Mouse (Mus musculus): ENCODE measurements around the gene Cd19. TPM values are rescaled to one million over a fixed set of nuclear protein-coding genes. Genes with fewer than 3 reads are reported as not detected.

Gene Cd19
- polyA plus RNA-seq, 1 experiment from 2014 or later, result not detected

DNA sequence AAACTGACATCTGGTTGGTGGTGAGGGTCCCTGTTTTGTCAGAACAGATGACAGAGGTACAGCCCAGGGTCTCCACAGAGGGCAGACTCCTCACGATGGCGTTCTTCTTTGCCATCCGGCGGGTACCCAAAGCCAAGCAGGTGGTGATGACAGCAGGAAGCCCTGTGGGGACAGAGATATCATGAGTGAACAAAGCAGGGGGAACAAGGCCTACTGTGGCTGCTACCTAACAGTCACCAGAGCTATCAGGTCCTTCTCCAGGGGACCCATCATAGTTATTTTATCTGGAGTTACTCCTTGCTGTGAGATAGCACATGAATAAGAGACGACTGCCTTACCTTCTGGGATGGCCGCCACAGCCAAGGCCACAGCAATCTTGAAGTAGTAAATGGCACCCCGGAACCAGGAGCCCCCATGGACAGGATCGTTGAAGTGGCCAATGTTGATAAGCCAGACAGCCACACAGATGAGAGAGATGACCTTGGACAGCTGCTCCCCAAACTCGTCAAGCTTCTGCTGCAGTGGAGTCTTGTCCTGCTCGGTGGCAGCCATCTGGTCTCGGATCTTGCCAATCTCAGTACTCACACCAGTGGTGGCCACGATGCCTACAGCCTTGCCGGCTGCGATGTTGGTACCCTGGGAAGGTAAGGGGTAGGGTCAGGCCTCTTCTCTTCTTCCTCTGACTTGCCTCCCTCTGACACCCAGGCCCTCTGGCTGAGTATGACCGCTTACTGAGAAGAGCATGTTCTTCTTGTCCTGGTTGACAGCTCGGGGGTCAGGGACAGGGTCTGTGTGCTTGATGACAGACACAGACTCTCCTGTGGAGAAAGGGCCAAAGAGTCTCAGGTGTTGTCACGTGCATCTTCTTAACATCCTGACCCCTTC, 41.9 kb upstream of the Cd19 start:
- Histone ChIP-seq H3K27ac (ENCODE audit: low read depth, low read length) (no peak overlapping the region), H3K9me3 (ENCODE audit: control insufficient read depth, low read length) (no peaks in the 10 kb centered on the region), H3K4me2 (ENCODE audit: low read depth, low read length) (no peak overlapping the region), H3K36me3 (ENCODE audit: control insufficient read depth, insufficient read depth, low read length) (no peaks in the 10 kb centered on the region), H3K4me3 (ENCODE audit: low read depth, low read length) (no peak overlapping the region), H3K4me1 (ENCODE audit: control insufficient read depth, insufficient read depth, low read length) (no peaks in the 10 kb centered on the region), H3K9ac (replicated peaks; ENCODE audit: low read depth, low read length) (no peak overlapping the region), H3K27me3 (ENCODE audit: control insufficient read depth, insufficient read depth, low read length) (no peaks in the 10 kb centered on the region)
- ATAC-seq (ENCODE audit: low read depth), result no peak
- whole genome bisulfite sequencing, result 91% methylated on average over 17 of the region's 17 CpGs

- no peaks in the 10 kb centered on the region for H3K4me1 ChIP-seq (ENCODE audit: control insufficient read depth, insufficient read depth, low read length)
- 75% methylated on average over 2 of the region's 2 CpGs for WGBS
Observed at GRCm38 (mm10) chr7:126455242-126455641, 40.6 kb upstream of the Cd19 start.

GRCm38 (mm10) chr7:126453861-126454260, 39.2 kb upstream of the Cd19 start:
- no peak for ATAC-seq (ENCODE audit: low read depth)
- H3K27me3 ChIP-seq (ENCODE audit: control insufficient read depth, insufficient read depth, low read length), result no peaks in the 10 kb centered on the region
- no peak overlapping the region for H3K4me2 ChIP-seq (ENCODE audit: low read depth, low read length)
- no peaks in the 10 kb centered on the region for H3K4me1 ChIP-seq (ENCODE audit: control insufficient read depth, insufficient read depth, low read length)
- 59% methylated on average over 7 of the region's 7 CpGs for WGBS
- H3K27ac ChIP-seq (ENCODE audit: low read depth, low read length), result no peak overlapping the region
- no peaks in the 10 kb centered on the region for H3K9me3 ChIP-seq (ENCODE audit: control insufficient read depth, low read length)
- H3K4me3 ChIP-seq (ENCODE audit: low read depth, low read length), result no peak overlapping the region
- H3K36me3 ChIP-seq (ENCODE audit: control insufficient read depth, insufficient read depth, low read length), result no peaks in the 10 kb centered on the region
- H3K9ac ChIP-seq (replicated peaks; ENCODE audit: low read depth, low read length), result no peak overlapping the region

More at GRCm38 (mm10) chr7:126455242-126455641, 40.6 kb upstream of the Cd19 start:
- H3K4me2 ChIP-seq (ENCODE audit: low read depth, low read length), result no peak overlapping the region
- H3K27me3 ChIP-seq (ENCODE audit: control insufficient read depth, insufficient read depth, low read length), result no peaks in the 10 kb centered on the region
- no peak for ATAC-seq (ENCODE audit: low read depth)
- no peak overlapping the region for H3K4me3 ChIP-seq (ENCODE audit: low read depth, low read length)
- H3K36me3 ChIP-seq (ENCODE audit: control insufficient read depth, insufficient read depth, low read length), result no peaks in the 10 kb centered on the region
- H3K27ac ChIP-seq (ENCODE audit: low read depth, low read length), result no peak overlapping the region
- H3K9ac ChIP-seq (replicated peaks; ENCODE audit: low read depth, low read length), result no peak overlapping the region
- H3K9me3 ChIP-seq (ENCODE audit: control insufficient read depth, low read length), result no peaks in the 10 kb centered on the region

GRCm38 (mm10) chr7:126452244-126452643, 37.6 kb upstream of the Cd19 start:
- H3K9ac ChIP-seq (replicated peaks; ENCODE audit: low read depth, low read length), result no peak overlapping the region
- no peak for ATAC-seq (ENCODE audit: low read depth)

GRCm38 (mm10) chr7:126450641-126451040, 36.0 kb upstream of the Cd19 start:
- H3K36me3 ChIP-seq (ENCODE audit: control insufficient read depth, insufficient read depth, low read length), result peaks cover 3% of the 10 kb centered on the region; the same call in 1 of the 2 replicates
- H3K4me1 ChIP-seq (ENCODE audit: control insufficient read depth, insufficient read depth, low read length), result no peaks in the 10 kb centered on the region
- H3K9me3 ChIP-seq (ENCODE audit: control insufficient read depth, low read length), result no peaks in the 10 kb centered on the region
- H3K27ac ChIP-seq (ENCODE audit: low read depth, low read length), result no peak overlapping the region
- H3K4me2 ChIP-seq (ENCODE audit: low read depth, low read length), result no peak overlapping the region
- no peak overlapping the region for H3K4me3 ChIP-seq (ENCODE audit: low read depth, low read length)
- H3K27me3 ChIP-seq (ENCODE audit: control insufficient read depth, insufficient read depth, low read length), result no peaks in the 10 kb centered on the region
- WGBS, result 94% methylated on average over 6 of the region's 6 CpGs
- no peak overlapping the region for H3K9ac ChIP-seq (replicated peaks; ENCODE audit: low read depth, low read length)
- no peak for ATAC-seq (ENCODE audit: low read depth)

More at GRCm38 (mm10) chr7:126452244-126452643, 37.6 kb upstream of the Cd19 start:
- no peak overlapping the region for H3K27ac ChIP-seq (ENCODE audit: low read depth, low read length)
- H3K9me3 ChIP-seq (ENCODE audit: control insufficient read depth, low read length), result no peaks in the 10 kb centered on the region
- no peaks in the 10 kb centered on the region for H3K4me1 ChIP-seq (ENCODE audit: control insufficient read depth, insufficient read depth, low read length)
- 94% methylated on average over 3 of the region's 3 CpGs for WGBS
- H3K27me3 ChIP-seq (ENCODE audit: control insufficient read depth, insufficient read depth, low read length), result no peaks in the 10 kb centered on the region
- H3K4me2 ChIP-seq (ENCODE audit: low read depth, low read length), result no peak overlapping the region
- H3K36me3 ChIP-seq (ENCODE audit: control insufficient read depth, insufficient read depth, low read length), result peaks cover 3% of the 10 kb centered on the region; the same call in 1 of the 2 replicates
- no peak overlapping the region for H3K4me3 ChIP-seq (ENCODE audit: low read depth, low read length)

DNA sequence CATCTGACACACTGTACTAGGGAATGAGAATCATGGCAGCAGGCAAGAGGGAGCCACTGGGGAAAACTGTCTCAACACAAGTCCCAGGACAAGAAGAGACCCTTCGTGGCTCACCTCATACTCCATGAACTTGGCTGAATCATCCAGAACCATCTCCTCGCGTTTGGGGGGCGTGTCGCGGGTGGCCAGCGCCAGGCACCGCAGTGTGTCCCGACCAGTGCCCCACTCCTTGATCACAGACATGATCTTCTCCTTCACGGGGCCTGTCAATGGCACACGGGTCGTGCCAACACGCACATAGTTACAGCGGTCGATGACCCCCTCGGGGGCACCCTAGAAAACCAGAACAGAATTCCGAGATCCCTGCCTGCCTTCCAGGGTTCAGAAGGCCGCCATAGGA, 35.3 kb upstream of the Cd19 start:
- H3K4me3 ChIP-seq (ENCODE audit: low read depth, low read length), result no peak overlapping the region
- no peak overlapping the region for H3K27ac ChIP-seq (ENCODE audit: low read depth, low read length)
- no peaks in the 10 kb centered on the region for H3K9me3 ChIP-seq (ENCODE audit: control insufficient read depth, low read length)
- ATAC-seq (ENCODE audit: low read depth), result no peak
- no peak overlapping the region for H3K9ac ChIP-seq (replicated peaks; ENCODE audit: low read depth, low read length)
- no peaks in the 10 kb centered on the region for H3K27me3 ChIP-seq (ENCODE audit: control insufficient read depth, insufficient read depth, low read length)
- H3K36me3 ChIP-seq (ENCODE audit: control insufficient read depth, insufficient read depth, low read length), result peaks cover 3% of the 10 kb centered on the region; the same call in 1 of the 2 replicates
- 94% methylated on average over 18 of the region's 18 CpGs for WGBS
- no peaks in the 10 kb centered on the region for H3K4me1 ChIP-seq (ENCODE audit: control insufficient read depth, insufficient read depth, low read length)
- H3K4me2 ChIP-seq (ENCODE audit: low read depth, low read length), result no peak overlapping the region

DNA sequence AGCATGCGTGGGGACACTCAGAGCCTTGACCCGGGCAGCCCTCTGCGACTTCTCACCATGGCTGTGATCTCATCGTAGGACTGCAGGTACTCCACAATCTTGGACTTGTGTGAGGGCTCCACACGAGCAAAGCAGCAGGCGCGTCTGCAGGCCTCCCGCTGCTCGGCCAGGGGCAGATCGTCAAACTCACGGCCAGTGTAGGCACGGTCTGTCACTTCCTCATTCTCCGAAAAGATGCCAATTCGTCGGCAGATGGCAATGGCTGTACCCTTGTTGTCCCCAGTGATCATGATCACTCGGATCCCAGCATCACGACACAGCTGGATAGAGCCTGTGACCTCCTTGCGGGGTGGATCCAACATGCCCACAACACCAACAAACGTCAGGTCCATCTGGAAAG, 33.8 kb upstream of the Cd19 start:
- Histone ChIP-seq H3K27me3 (ENCODE audit: control insufficient read depth, insufficient read depth, low read length) (no peaks in the 10 kb centered on the region), H3K4me2 (ENCODE audit: low read depth, low read length) (no peak overlapping the region), H3K27ac (ENCODE audit: low read depth, low read length) (no peak overlapping the region), H3K9ac (replicated peaks; ENCODE audit: low read depth, low read length) (no peak overlapping the region), H3K9me3 (ENCODE audit: control insufficient read depth, low read length) (no peaks in the 10 kb centered on the region), H3K36me3 (ENCODE audit: control insufficient read depth, insufficient read depth, low read length) (peaks cover 13% of the 10 kb centered on the region), H3K4me3 (ENCODE audit: low read depth, low read length) (no peak overlapping the region), H3K4me1 (ENCODE audit: control insufficient read depth, insufficient read depth, low read length) (no peaks in the 10 kb centered on the region)
- 90% methylated on average over 19 of the region's 19 CpGs for WGBS
- ATAC-seq (ENCODE audit: low read depth), result no peak

DNA sequence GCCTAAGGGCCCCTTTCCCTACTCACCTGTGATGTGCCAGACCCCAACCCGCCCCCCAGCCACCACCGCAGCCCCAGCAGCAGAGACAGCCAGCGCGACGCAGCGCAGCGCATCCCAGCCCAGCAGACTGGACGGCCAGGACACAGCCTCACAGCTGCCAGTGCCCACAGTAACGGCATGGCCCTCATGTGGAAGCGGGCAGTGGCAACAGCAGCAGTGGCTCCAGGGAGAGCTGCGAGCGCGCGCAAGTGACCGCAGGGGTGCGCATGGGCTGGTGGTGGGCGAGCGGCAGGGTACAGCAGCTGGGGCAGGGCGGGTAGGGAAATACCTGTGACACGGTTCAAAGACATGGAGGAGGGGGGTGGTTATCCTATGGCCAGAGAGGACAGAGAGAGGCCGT, 31.5 kb upstream of the Cd19 start:
- no peaks in the 10 kb centered on the region for H3K4me1 ChIP-seq (ENCODE audit: control insufficient read depth, insufficient read depth, low read length)
- H3K9ac ChIP-seq (replicated peaks; ENCODE audit: low read depth, low read length), result no peak overlapping the region
- no peaks in the 10 kb centered on the region for H3K9me3 ChIP-seq (ENCODE audit: control insufficient read depth, low read length)
- H3K36me3 ChIP-seq (ENCODE audit: control insufficient read depth, insufficient read depth, low read length), result peaks cover 13% of the 10 kb centered on the region
- no peaks in the 10 kb centered on the region for H3K27me3 ChIP-seq (ENCODE audit: control insufficient read depth, insufficient read depth, low read length)
- no peak for ATAC-seq (ENCODE audit: low read depth)
- no peak overlapping the region for H3K4me3 ChIP-seq (ENCODE audit: low read depth, low read length)
- H3K27ac ChIP-seq (ENCODE audit: low read depth, low read length), result no peak overlapping the region
- no peak overlapping the region for H3K4me2 ChIP-seq (ENCODE audit: low read depth, low read length)
- 90% methylated on average over 21 of the region's 21 CpGs for WGBS

DNA sequence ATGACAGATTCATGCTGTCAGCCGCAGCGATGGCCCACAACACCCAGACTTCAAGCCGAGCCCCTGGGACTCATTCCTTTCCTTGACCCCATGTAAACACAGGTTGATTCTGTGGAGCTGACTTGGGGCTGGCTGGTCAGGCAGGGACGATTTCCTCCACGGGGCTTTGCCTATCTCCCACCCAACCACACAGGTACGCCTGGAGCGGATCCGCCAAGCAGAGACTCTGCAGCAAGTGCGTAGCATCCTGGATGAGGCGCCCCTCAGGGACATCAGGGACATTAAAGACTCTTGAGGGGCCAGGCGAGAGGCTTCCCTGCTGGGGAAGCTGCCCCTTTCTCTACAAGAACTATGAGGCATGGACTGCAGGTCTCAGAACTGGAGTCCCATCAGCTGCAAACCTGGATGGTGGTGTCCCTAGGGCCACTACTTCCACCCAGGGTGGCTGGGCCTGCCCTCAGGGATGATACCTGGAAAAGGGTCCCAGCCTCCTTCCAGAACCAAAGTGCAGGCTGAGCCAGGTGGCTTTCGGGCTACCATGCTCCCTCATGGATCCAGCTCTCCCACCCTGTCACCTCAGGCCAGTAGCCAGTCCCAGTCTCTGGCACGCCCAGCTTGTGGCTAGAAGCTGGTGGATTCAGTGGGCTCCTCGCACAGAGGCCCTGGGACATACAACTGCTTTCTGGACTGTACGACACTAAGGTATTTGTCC, 30.6 kb upstream of the Cd19 start:
- no peaks in the 10 kb centered on the region for H3K9me3 ChIP-seq (ENCODE audit: control insufficient read depth, low read length)
- WGBS, result 93% methylated on average over 15 of the region's 15 CpGs
- H3K36me3 ChIP-seq (ENCODE audit: control insufficient read depth, insufficient read depth, low read length), result peaks cover 13% of the 10 kb centered on the region
- H3K27ac ChIP-seq (ENCODE audit: low read depth, low read length), result no peak overlapping the region
- ATAC-seq (ENCODE audit: low read depth), result no peak
- H3K27me3 ChIP-seq (ENCODE audit: control insufficient read depth, insufficient read depth, low read length), result no peaks in the 10 kb centered on the region
- H3K4me2 ChIP-seq (ENCODE audit: low read depth, low read length), result no peak overlapping the region
- no peak overlapping the region for H3K9ac ChIP-seq (replicated peaks; ENCODE audit: low read depth, low read length)
- no peaks in the 10 kb centered on the region for H3K4me1 ChIP-seq (ENCODE audit: control insufficient read depth, insufficient read depth, low read length)
- H3K4me3 ChIP-seq (ENCODE audit: low read depth, low read length), result no peak overlapping the region
